Mouse (Mus musculus) left cerebral cortex, postnatal 25 days (tissue): ENCODE data around the gene Fam133b. TPM values are rescaled to one million over a fixed set of nuclear protein-coding genes. Genes with fewer than 3 reads are reported as not detected.
"Not testable (repeated sequence)": the region's sequence is repeated elsewhere in the genome, so short reads cannot be mapped to it uniquely, and the experiment has no call there.

Source experiments
- DNase-seq, 2 experiments: peaks; one replicate each; pipeline ENCODE4 v3.0.0; 2022; ENCODE audit warnings: low spot score in 2 of 2, mixed read lengths in 1 of 2
- intact Hi-C: fragments of 180-260 bp; cut with DNase I; formaldehyde crosslinking; loops from one replicate; pipeline ENCODE4 v1.15.1; 2025
- total RNA-seq, 2 experiments: library from RNA; stranded (reverse); gene quantifications; 2 replicates each; pipeline ENCODE4 v1.2.3; 2021

The Fam133b gene
- total RNA-seq, 2 experiments from 2014 or later, result 38.1 to 41.7 TPM

- intact Hi-C loops, result no loop called here
Observed at GRCm38 (mm10) chr5:3595693-3596398, 52.2 kb downstream of the Fam133b start, which contains the start of gene Pex1. Gene Pex1 (plus strand): TSS chr5:3596066.

DNA sequence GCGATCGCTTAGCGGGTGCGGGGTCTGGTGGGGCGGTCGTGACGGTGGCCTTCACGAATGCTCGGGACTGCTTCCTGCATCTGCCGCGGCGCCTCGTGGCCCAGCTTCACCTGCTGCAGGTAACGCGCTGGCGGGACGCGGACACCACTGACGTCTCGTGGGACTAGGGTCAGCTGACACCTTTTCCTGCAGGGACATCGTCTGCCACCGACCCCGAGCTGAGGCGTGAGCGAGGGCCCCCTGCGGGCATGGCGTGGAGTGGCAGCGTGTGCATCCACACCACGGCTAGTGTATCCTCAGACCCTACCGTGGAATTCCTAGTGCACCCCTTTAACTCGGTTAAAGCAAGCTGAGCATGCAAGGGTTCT lies 52.8 kb downstream of the Fam133b start, which contains the start of gene Rbm48:
TSS of gene Rbm48 (minus strand) at position 187 of the 368 bp plus-strand sequence.
- intact Hi-C loops, result no loop called here
- peak; percentile 81 to 89 for DNase-seq

More at GRCm38 (mm10) chr5:3595693-3596398, 52.2 kb downstream of the Fam133b start, which contains the start of gene Pex1:
- DNase-seq, result peak; percentile 95 to 98

GRCm38 (mm10) chr5:3597171-3597570 lies 53.5 kb downstream of the Fam133b start:
- intact Hi-C loops, result no loop called here
- no peak for DNase-seq

- no peak for DNase-seq
- intact Hi-C loops, result no loop called here
Observed at GRCm38 (mm10) chr5:3598766-3599165, 55.1 kb downstream of the Fam133b start.

- intact Hi-C loops, result no loop called here
- no peak for DNase-seq
Observed at GRCm38 (mm10) chr5:3600298-3600697, 56.7 kb downstream of the Fam133b start.

DNA sequence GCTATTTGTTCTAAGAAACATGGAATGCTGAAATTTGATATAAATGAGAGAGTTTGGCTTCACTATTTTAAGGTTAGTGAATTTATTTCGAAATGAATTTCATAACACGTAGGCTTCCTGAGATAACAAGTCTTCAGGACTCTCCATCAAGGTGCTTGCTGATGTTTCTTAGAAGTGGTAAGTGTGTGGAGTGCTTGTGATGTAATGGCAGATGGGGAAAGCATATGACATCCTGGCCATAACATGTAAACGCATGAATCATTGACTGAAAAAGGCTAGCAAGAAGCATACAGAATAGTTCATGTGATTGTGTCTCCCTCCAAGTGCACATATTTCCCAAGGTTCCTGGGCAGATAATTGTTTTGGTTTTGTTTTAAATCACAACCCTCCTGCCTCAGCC lies 57.2 kb downstream of the Fam133b start:
- intact Hi-C loops, result no loop called here
- no peak for DNase-seq

- DNase-seq, result no peak
- intact Hi-C loops, result no loop called here
Observed at GRCm38 (mm10) chr5:3607114-3607513, 63.5 kb downstream of the Fam133b start.

GRCm38 (mm10) chr5:3609241-3609640 lies 65.6 kb downstream of the Fam133b start:
- intact Hi-C loops, result no loop called here
- DNase-seq, result no peak

- DNase-seq, intact Hi-C loops: not testable (repeated sequence)
Observed at GRCm38 (mm10) chr5:3611835-3612234, 68.2 kb downstream of the Fam133b start.

Other genes starting within 250 kb of the Fam133b start
- gene Cdk6, start 202.3 kb upstream of the Fam133b start, total RNA-seq, result 1 to 10 TPM; 3.6 to 5.4 TPM
- gene 1700109H08Rik, start 27.7 kb downstream of the Fam133b start, total RNA-seq, result 1 to 10 TPM; 3.3 to 3.9 TPM
- gene Pex1, start 52.2 kb downstream of the Fam133b start, total RNA-seq, result 10 to 100 TPM; 25.2 to 30.3 TPM
- gene Rbm48, start 52.8 kb downstream of the Fam133b start, total RNA-seq, result 10 to 100 TPM; 12.1 to 13.6 TPM
- gene Tmbim7, start 107.3 kb downstream of the Fam133b start, total RNA-seq, result not detected
- 100 to 1,000 TPM; 114 to 126 TPM for gene Gatad1, start 113.4 kb downstream of the Fam133b start, total RNA-seq